Mouse (Mus musculus): ENCODE data around the gene Ccnf. TPM values are rescaled to one million over a fixed set of nuclear protein-coding genes. Genes with fewer than 3 reads are reported as not detected.

The Ccnf gene
- polyA plus RNA-seq, 1 experiment from 2014 or later: 81.5 TPM

GRCm38 (mm10) chr17:24264766-24265165, 13.5 kb upstream of the Ccnf start:
- no peaks in the 10 kb centered on the region; the same call in 1 of the 2 replicates for H3K9me3 ChIP-seq (ENCODE audit: control insufficient read depth, low read length)
- no peaks in the 10 kb centered on the region for H3K4me1 ChIP-seq (replicated peaks; ENCODE audit: control insufficient read depth, insufficient read depth, low read length)
- H3K36me3 ChIP-seq (ENCODE audit: control insufficient read depth, insufficient read depth, low read length): no peaks in the 10 kb centered on the region
- no peaks in the 10 kb centered on the region for H3K27me3 ChIP-seq (ENCODE audit: control insufficient read depth, insufficient read depth, low read depth, low read length)
- H3K4me2 ChIP-seq (ENCODE audit: low read depth, low read length): no peak overlapping the region
- H3K4me3 ChIP-seq (ENCODE audit: low read length): no peak overlapping the region
- H3K27ac ChIP-seq (ENCODE audit: low read length): no peak overlapping the region
- 79% methylated on average over 2 of the region's 2 CpGs for WGBS
- ATAC-seq (ENCODE audit: low read depth): no peak
- H3K9ac ChIP-seq (ENCODE audit: low read length): no peak overlapping the region

DNA sequence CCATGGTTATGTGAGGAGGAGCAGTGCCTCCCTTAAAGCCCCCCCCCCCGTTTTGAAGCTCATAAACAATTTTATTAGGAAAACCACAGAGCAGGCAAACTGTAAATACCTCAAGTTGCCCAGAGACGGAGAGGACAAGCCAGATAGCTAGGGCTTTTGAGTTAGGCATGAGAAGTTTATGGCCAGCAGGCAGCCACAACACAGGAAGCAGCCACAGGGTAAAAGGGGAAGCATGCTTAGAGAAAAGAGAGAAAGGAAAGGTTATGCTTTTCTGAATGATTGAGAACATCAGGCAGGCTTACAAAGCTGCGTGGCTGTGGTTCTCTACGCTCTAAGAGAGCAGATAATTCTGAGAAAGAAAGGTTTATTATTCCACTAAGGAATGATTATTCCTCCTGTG, 9.2 kb upstream of the Ccnf start:
- Histone ChIP-seq H3K4me2 (ENCODE audit: low read depth, low read length) (no peak overlapping the region), H3K4me1 (replicated peaks; ENCODE audit: control insufficient read depth, insufficient read depth, low read length) (no peaks in the 10 kb centered on the region), H3K9me3 (ENCODE audit: control insufficient read depth, low read length) (no peaks in the 10 kb centered on the region; the same call in 1 of the 2 replicates), H3K36me3 (ENCODE audit: control insufficient read depth, insufficient read depth, low read length) (no peaks in the 10 kb centered on the region), H3K27me3 (ENCODE audit: control insufficient read depth, insufficient read depth, low read depth, low read length) (no peaks in the 10 kb centered on the region), H3K9ac (ENCODE audit: low read length) (no peak overlapping the region), H3K27ac (ENCODE audit: low read length) (no peak overlapping the region), H3K4me3 (ENCODE audit: low read length) (no peak overlapping the region)
- no peak for ATAC-seq (ENCODE audit: low read depth)
- WGBS: 59% methylated on average over 4 of the region's 4 CpGs

DNA sequence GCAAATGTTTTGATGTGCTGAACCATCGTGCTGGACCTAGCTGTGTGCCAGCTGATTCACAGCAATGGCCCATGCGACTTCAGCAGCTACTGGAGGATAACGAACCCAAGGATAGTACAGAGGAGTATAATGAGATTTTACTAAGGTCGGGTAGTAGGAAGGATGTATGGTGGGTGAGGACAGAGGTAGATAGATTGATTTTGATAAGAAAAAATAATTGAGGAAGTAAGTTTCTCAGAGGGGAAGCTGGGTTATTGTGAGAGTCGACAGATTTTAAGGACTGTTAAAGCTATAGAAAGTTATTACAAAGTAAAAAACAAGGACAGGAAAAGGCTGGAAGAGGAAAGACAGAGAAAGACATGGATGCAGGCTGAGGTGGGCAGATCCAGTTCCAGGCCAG, 8.4 kb upstream of the Ccnf start:
- Histone ChIP-seq H3K4me2 (ENCODE audit: low read depth, low read length) (no peak overlapping the region), H3K27ac (ENCODE audit: low read length) (no peak overlapping the region), H3K36me3 (ENCODE audit: control insufficient read depth, insufficient read depth, low read length) (no peaks in the 10 kb centered on the region), H3K4me3 (ENCODE audit: low read length) (no peak overlapping the region), H3K9ac (ENCODE audit: low read length) (no peak overlapping the region), H3K9me3 (ENCODE audit: control insufficient read depth, low read length) (no peaks in the 10 kb centered on the region; the same call in 1 of the 2 replicates), H3K4me1 (replicated peaks; ENCODE audit: control insufficient read depth, insufficient read depth, low read length) (no peaks in the 10 kb centered on the region), H3K27me3 (ENCODE audit: control insufficient read depth, insufficient read depth, low read depth, low read length) (no peaks in the 10 kb centered on the region)
- ATAC-seq (ENCODE audit: low read depth): no peak
- WGBS: 61% methylated on average over 5 of the region's 5 CpGs

DNA sequence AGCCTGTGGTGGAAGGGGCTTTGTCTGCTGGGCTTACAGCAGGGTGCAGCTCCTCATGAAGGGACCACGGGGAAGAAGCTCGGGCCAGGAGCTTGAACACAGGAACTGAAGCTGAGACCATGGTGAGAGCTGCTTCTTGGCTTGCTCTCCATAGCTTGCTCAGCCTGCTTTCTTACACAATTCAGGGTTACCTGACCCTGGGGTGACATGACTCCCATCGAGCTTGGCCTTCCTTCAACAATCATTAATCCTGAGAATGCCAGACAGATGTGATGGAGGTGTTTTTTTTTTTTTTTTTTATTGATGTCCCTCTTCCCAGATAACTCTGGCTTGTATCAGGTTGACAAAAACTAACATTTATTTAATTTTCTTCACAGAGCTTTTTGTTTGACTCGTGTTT, 7.7 kb upstream of the Ccnf start:
- 53% methylated on average over 4 of the region's 4 CpGs for WGBS
- H3K4me3 ChIP-seq (ENCODE audit: low read length): no peak overlapping the region
- no peak overlapping the region for H3K9ac ChIP-seq (ENCODE audit: low read length)
- H3K9me3 ChIP-seq (ENCODE audit: control insufficient read depth, low read length): no peaks in the 10 kb centered on the region; the same call in 1 of the 2 replicates
- no peaks in the 10 kb centered on the region for H3K27me3 ChIP-seq (ENCODE audit: control insufficient read depth, insufficient read depth, low read depth, low read length)
- H3K36me3 ChIP-seq (ENCODE audit: control insufficient read depth, insufficient read depth, low read length): no peaks in the 10 kb centered on the region
- no peaks in the 10 kb centered on the region for H3K4me1 ChIP-seq (replicated peaks; ENCODE audit: control insufficient read depth, insufficient read depth, low read length)
- no peak overlapping the region for H3K4me2 ChIP-seq (ENCODE audit: low read depth, low read length)
- H3K27ac ChIP-seq (ENCODE audit: low read length): no peak overlapping the region
- no peak for ATAC-seq (ENCODE audit: low read depth)

DNA sequence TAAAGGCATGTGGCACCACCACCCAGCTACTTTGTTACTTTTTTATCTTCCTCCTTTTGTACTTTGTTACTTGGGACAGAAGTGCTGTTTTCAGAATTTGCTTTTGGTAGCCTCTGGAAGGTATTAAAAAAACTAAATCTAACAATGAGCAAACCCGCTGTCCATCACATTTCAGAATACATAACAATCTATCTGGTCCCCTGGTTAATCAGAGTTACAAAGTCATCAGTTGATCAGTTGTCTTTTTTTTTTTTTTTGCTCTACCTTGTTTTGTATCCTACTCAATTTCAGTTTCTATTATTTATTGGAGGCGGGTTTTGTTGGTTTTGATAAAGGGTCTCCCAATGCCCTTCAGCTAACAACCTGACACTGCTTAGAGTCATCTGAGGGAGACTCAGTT, 1.0 kb upstream of the Ccnf start:
- 0 out of 2 replicates have a peak overlapping the region, but pooled peaks have one; percentile 72 for H3K4me2 ChIP-seq (ENCODE audit: low read depth, low read length)
- no peak overlapping the region; the same call in 1 of the 2 replicates for H3K9ac ChIP-seq (ENCODE audit: low read length)
- no peaks in the 10 kb centered on the region for H3K9me3 ChIP-seq (ENCODE audit: control insufficient read depth, low read length)
- no peaks in the 10 kb centered on the region for H3K27me3 ChIP-seq (ENCODE audit: control insufficient read depth, insufficient read depth, low read depth, low read length)
- no peak for ATAC-seq (ENCODE audit: low read depth)
- 98% methylated on average over 2 of the region's 2 CpGs for WGBS
- no peak overlapping the region for H3K27ac ChIP-seq (ENCODE audit: low read length)
- H3K4me1 ChIP-seq (replicated peaks; ENCODE audit: control insufficient read depth, insufficient read depth, low read length): peaks cover 10% of the 10 kb centered on the region
- H3K36me3 ChIP-seq (ENCODE audit: control insufficient read depth, insufficient read depth, low read length): peaks cover 17% of the 10 kb centered on the region
- no peak overlapping the region for H3K4me3 ChIP-seq (ENCODE audit: low read length)

- ATAC-seq (ENCODE audit: low read depth): no peak
- peaks cover 10% of the 10 kb centered on the region for H3K4me1 ChIP-seq (replicated peaks; ENCODE audit: control insufficient read depth, insufficient read depth, low read length)
- under 1% methylated on average over 32 of the region's 32 CpGs for WGBS
Observed at GRCm38 (mm10) chr17:24250988-24251319, 330 bp downstream of the Ccnf start.

GRCm38 (mm10) chr17:24248641-24249040, 2.6 kb downstream of the Ccnf start:
- 98% methylated on average over 2 of the region's 2 CpGs for WGBS
- Histone ChIP-seq H3K27ac (ENCODE audit: low read length) (no peak overlapping the region), H3K36me3 (ENCODE audit: control insufficient read depth, insufficient read depth, low read length) (peaks cover 44% of the 10 kb centered on the region), H3K4me3 (ENCODE audit: low read length) (no peak overlapping the region), H3K27me3 (ENCODE audit: control insufficient read depth, insufficient read depth, low read depth, low read length) (no peaks in the 10 kb centered on the region), H3K9me3 (ENCODE audit: control insufficient read depth, low read length) (peaks cover 6% of the 10 kb centered on the region), H3K9ac (ENCODE audit: low read length) (no peak overlapping the region), H3K4me2 (ENCODE audit: low read depth, low read length) (no peak overlapping the region), H3K4me1 (replicated peaks; ENCODE audit: control insufficient read depth, insufficient read depth, low read length) (peaks cover 10% of the 10 kb centered on the region)
- ATAC-seq (ENCODE audit: low read depth): no peak

More at GRCm38 (mm10) chr17:24250988-24251319, 330 bp downstream of the Ccnf start:
- Histone ChIP-seq H3K4me3 (ENCODE audit: low read length) (peak overlapping the region; percentile 66), H3K27me3 (ENCODE audit: control insufficient read depth, insufficient read depth, low read depth, low read length) (no peaks in the 10 kb centered on the region), H3K9me3 (ENCODE audit: control insufficient read depth, low read length) (no peaks in the 10 kb centered on the region), H3K36me3 (ENCODE audit: control insufficient read depth, insufficient read depth, low read length) (peaks cover 27% of the 10 kb centered on the region), H3K27ac (ENCODE audit: low read length) (peak overlapping the region; percentile 54), H3K4me2 (ENCODE audit: low read depth, low read length) (peak overlapping the region; percentile 69), H3K9ac (ENCODE audit: low read length) (peak overlapping the region; percentile 76)

DNA sequence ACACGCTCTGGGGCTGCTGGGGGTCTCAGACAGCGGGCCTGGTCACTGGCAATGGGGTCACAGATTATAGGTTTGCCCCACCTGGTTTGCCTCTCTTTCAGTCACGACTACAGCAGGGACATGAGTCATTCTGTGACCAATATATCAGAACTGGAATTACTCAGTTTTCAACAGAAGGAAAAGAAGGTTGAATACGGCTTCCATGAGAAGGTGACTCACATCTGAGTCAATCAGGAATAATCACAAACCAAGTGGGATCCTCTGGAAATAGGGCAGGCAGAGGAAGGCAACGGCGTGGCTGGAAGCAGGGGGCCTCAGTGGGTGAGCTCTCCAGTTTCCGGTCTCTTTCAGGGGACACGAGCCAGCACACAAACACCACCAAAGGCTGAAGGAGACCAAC, 7.2 kb downstream of the Ccnf start:
- H3K9ac ChIP-seq (ENCODE audit: low read length): no peak overlapping the region

GRCm38 (mm10) chr17:24243311-24243969, 7.8 kb downstream of the Ccnf start:
- Histone ChIP-seq H3K4me1 (replicated peaks; ENCODE audit: control insufficient read depth, insufficient read depth, low read length) (no peaks in the 10 kb centered on the region), H3K4me3 (ENCODE audit: low read length) (no peak overlapping the region), H3K9ac (ENCODE audit: low read length) (no peak overlapping the region), H3K27me3 (ENCODE audit: control insufficient read depth, insufficient read depth, low read depth, low read length) (no peaks in the 10 kb centered on the region), H3K36me3 (ENCODE audit: control insufficient read depth, insufficient read depth, low read length) (peaks cover 82% of the 10 kb centered on the region), H3K9me3 (ENCODE audit: control insufficient read depth, low read length) (peaks cover 8% of the 10 kb centered on the region), H3K27ac (ENCODE audit: low read length) (no peak overlapping the region), H3K4me2 (ENCODE audit: low read depth, low read length) (no peak overlapping the region)
- ATAC-seq (ENCODE audit: low read depth): no peak
- 87% methylated on average over 4 of the region's 4 CpGs for WGBS

More for the DNA sequence above, 7.2 kb downstream of the Ccnf start:
- Histone ChIP-seq H3K27ac (ENCODE audit: low read length) (no peak overlapping the region), H3K4me1 (replicated peaks; ENCODE audit: control insufficient read depth, insufficient read depth, low read length) (no peaks in the 10 kb centered on the region), H3K9me3 (ENCODE audit: control insufficient read depth, low read length) (peaks cover 8% of the 10 kb centered on the region), H3K27me3 (ENCODE audit: control insufficient read depth, insufficient read depth, low read depth, low read length) (no peaks in the 10 kb centered on the region), H3K36me3 (ENCODE audit: control insufficient read depth, insufficient read depth, low read length) (peaks cover 82% of the 10 kb centered on the region), H3K4me2 (ENCODE audit: low read depth, low read length) (no peak overlapping the region), H3K4me3 (ENCODE audit: low read length) (no peak overlapping the region)
- ATAC-seq (ENCODE audit: low read depth): no peak
- WGBS: 98% methylated on average over 8 of the region's 8 CpGs
